ENCODE assay signal across 8 mouse cellular contexts in the genomic region with DNA sequence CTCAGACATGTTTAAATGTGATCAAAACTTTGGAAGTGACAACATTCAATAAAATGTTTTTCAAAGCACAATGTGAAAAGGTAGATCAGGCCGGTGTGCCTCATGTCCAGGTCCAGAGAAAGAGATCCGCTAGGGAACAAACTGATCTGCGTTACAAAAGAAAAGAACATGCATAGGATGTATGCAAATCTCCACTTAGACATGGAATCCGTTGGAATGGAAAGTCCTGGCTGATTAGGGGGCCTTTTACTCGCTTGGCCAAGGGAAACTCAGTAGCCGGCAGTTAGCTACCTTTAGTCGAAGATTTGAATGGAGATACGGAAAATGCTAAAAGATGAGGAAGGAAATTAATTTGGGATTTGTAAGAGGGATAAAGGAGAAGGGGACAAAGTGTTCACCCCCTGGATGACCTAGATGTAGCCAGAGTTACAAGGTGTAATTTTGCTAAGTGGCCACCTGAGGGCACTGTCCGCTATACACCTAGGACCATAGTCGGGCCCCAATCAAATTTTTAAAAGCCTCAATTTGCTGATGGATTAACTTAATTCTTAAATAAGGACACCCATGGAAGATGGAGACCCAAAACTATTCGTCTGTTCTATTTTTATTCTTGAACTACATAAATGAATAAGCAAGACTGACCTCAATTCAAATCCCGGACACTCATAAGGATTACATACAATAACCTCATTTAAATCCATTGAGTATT.
A peak's percentile ranks its signal among the peaks of the same experiment; 100 is the strongest.
DNase-seq lines count a peak whose midpoint lies in the region; ATAC-seq and TF ChIP-seq lines count a peak whose summit lies in the region.

No protein-coding gene starts in this region.

- H3K4me1 ChIP-seq in heart, adult 2 months (ENCODE audit: control insufficient read depth, insufficient read depth, low read length), result no peaks in the 10 kb centered on the region; the same call in 1 of the 2 replicates
- no peaks in the 10 kb centered on the region for H3K4me1 ChIP-seq in heart, embryonic 11.5 days (ENCODE audit: control insufficient read depth, insufficient read depth, low read length)
- no peaks in the 10 kb centered on the region for H3K4me1 ChIP-seq in embryonic facial prominence, embryonic 10.5 days

- no peak for TF ChIP-seq EP300 in heart, adult 2 months (IDR thresholded peaks at IDR 0.05; ENCODE audit: insufficient read depth, low read depth, low read length)

- no peaks in the 10 kb centered on the region for H3K9me3 ChIP-seq in heart, embryonic 11.5 days (replicated peaks; ENCODE audit: control insufficient read depth, low read length)
- no peaks in the 10 kb centered on the region for H3K9me3 ChIP-seq in embryonic facial prominence, embryonic 10.5 days

- H3K27ac ChIP-seq in heart, adult 2 months, result no peak overlapping the region
- no peak overlapping the region for H3K27ac ChIP-seq in heart, embryonic 11.5 days (ENCODE audit: low read depth, low read length)
- H3K27ac ChIP-seq in embryonic facial prominence, embryonic 10.5 days (replicated peaks), result no peak overlapping the region

- intact Hi-C loops in heart, adult 2 months (cut with DNase I), result no loop called here

- no peaks in the 10 kb centered on the region for H3K27me3 ChIP-seq in heart, adult 2 months (ENCODE audit: control insufficient read depth, insufficient read depth, low read length)
- H3K27me3 ChIP-seq in heart, embryonic 11.5 days (ENCODE audit: control insufficient read depth, insufficient read depth, low read length), result no peaks in the 10 kb centered on the region
- H3K27me3 ChIP-seq in embryonic facial prominence, embryonic 10.5 days (replicated peaks; ENCODE audit: low read depth, poor library complexity, severe bottlenecking), result no peaks in the 10 kb centered on the region

- H3K79me2 ChIP-seq in heart, adult 2 months (replicated peaks; ENCODE audit: control insufficient read depth, insufficient read depth, low read length), result no peaks in the 10 kb centered on the region

- no peak overlapping the region for H3K4me3 ChIP-seq in heart, adult 2 months
- no peak overlapping the region for H3K4me3 ChIP-seq in heart, embryonic 11.5 days (ENCODE audit: low read depth, low read length)
- H3K4me3 ChIP-seq in embryonic facial prominence, embryonic 10.5 days, result no peak overlapping the region

- DNase-seq in heart, adult 2 months, result no peak
- peak; percentile 12 for DNase-seq in thymus, postnatal 0 days (ENCODE audit: low spot score)
- DNase-seq in thymus, postnatal 10 days (ENCODE audit: low spot score in 2 of 2), result no peak
- peak; percentile 12 for DNase-seq in embryonic facial prominence, embryonic 10.5 days (ENCODE audit: low spot score)
- DNase-seq in frontal cortex, postnatal 36 days (ENCODE audit: low spot score in 2 of 2), result no peak
- no peak for DNase-seq in spleen, postnatal 14 days (ENCODE audit: low spot score in 2 of 2)

- H3K4me2 ChIP-seq in heart, embryonic 11.5 days, result no peak overlapping the region

- WGBS in heart, adult 2 months, result 46% methylated on average over 12 of the region's 12 CpGs
- WGBS in heart, embryonic 11.5 days (ENCODE audit: insufficient replicate concordance), result 37% methylated on average over 12 of the region's 12 CpGs
- 41% methylated on average over 12 of the region's 12 CpGs for WGBS in embryonic facial prominence, embryonic 10.5 days

- no peak for ATAC-seq in heart, embryonic 11.5 days (replicated peaks; ENCODE audit: insufficient number of reproducible peaks, low FRiP score, low TSS enrichment)
- ATAC-seq in megakaryocyte progenitor cell, adult 5-6 weeks (replicated peaks; ENCODE audit: poor library complexity), result peak; percentile 88

- TF ChIP-seq POLR2A in heart, adult 2 months (IDR thresholded peaks at IDR 0.05; ENCODE audit: insufficient read depth, low read depth, low read length), result no peak

- no peak overlapping the region for H3K9ac ChIP-seq in heart, adult 2 months (ENCODE audit: low read depth, low read length)
- H3K9ac ChIP-seq in heart, embryonic 11.5 days (ENCODE audit: low read depth, low read length), result no peak overlapping the region

- no peaks in the 10 kb centered on the region for H3K36me3 ChIP-seq in heart, adult 2 months (ENCODE audit: control insufficient read depth, insufficient read depth, low read length)
- H3K36me3 ChIP-seq in heart, embryonic 11.5 days (ENCODE audit: control insufficient read depth, insufficient read depth, low read length), result no peaks in the 10 kb centered on the region
- H3K36me3 ChIP-seq in embryonic facial prominence, embryonic 10.5 days (replicated peaks), result no peaks in the 10 kb centered on the region

- peak; percentile 77 for TF ChIP-seq CTCF in heart, adult 2 months (IDR thresholded peaks at IDR 0.05)

Comparison
In these comparisons a context has a peak if more than half of its experiments do, and no peak if none do; other contexts are left out.
1. DNase-seq: peak in thymus, postnatal 0 days (single experiment) and embryonic facial prominence, embryonic 10.5 days (single experiment); none in heart, adult 2 months (0 of 2), thymus, postnatal 10 days (0 of 2), frontal cortex, postnatal 36 days (0 of 2) and spleen, postnatal 14 days (0 of 2).